Mouse (Mus musculus) MEL (cell line): Measurements from ENCODE around the gene Adamtsl1. TPM values are rescaled to one million over a fixed set of nuclear protein-coding genes. Genes with fewer than 3 reads are reported as not detected.

Source experiments
- DNase-seq: peaks from one replicate; pipeline ENCODE4 v3.0.0; 2011; ENCODE audit warnings: low read depth, low spot score
- H3K27ac ChIP-seq: 2 replicates; pipeline ENCODE4 v1.5.1; 2012; ENCODE audit warnings: low read depth, mild to moderate bottlenecking, control low read depth, low read length, moderate library complexity; ENCODE audit not compliant: control insufficient read depth
- H3K27me3 ChIP-seq, 2 experiments: fragments of 150-350 bp in 1 of 2; sonication (generic) in 1 of 2; 2 replicates each; pipeline ENCODE4 v1.6.1; 2012; ENCODE audit warnings: low read length in 2 of 2, mild to moderate bottlenecking in 2 of 2, improper control_type of control experiment in 1 of 2, moderate library complexity in 1 of 2; ENCODE audit not compliant: insufficient read depth in 2 of 2, control insufficient read depth in 1 of 2
- H3K36me3 ChIP-seq, 2 experiments: 2 replicates each; pipeline ENCODE4 v1.6.1; 2012 to 2014; ENCODE audit warnings: low read length in 2 of 2, improper control_type of control experiment in 1 of 2, inconsistent platforms in 1 of 2, mild to moderate bottlenecking in 1 of 2; ENCODE audit not compliant: insufficient read depth in 2 of 2, control insufficient read depth in 1 of 2
- H3K4me1 ChIP-seq, 2 experiments: fragments of 150-350 bp in 1 of 2; sonication (generic) in 1 of 2; 2 replicates each; pipeline ENCODE4 v1.6.1; 2012; ENCODE audit warnings: low read length in 2 of 2, improper control_type of control experiment in 1 of 2, mild to moderate bottlenecking in 1 of 2; ENCODE audit not compliant: insufficient read depth in 2 of 2, control insufficient read depth in 1 of 2
- H3K4me3 ChIP-seq, 2 experiments: fragments of 150-350 bp in 1 of 2; sonication (generic) in 1 of 2; 2 replicates each; pipeline ENCODE4 v1.5.1; 2012; ENCODE audit warnings: low read depth in 2 of 2, low read length in 2 of 2, mild to moderate bottlenecking in 2 of 2, moderate library complexity in 2 of 2, control low read depth in 1 of 2, improper control_type of control experiment in 1 of 2; ENCODE audit not compliant: control insufficient read depth in 1 of 2, insufficient read depth in 1 of 2
- H3K79me2 ChIP-seq: 2 replicates; pipeline ENCODE4 v1.6.1; 2012; ENCODE audit warnings: mild to moderate bottlenecking, low read length, moderate library complexity; ENCODE audit not compliant: control insufficient read depth, poor library complexity, insufficient read depth
- H3K9ac ChIP-seq: 2 replicates; pipeline ENCODE4 v1.6.1; 2012; ENCODE audit warnings: low read depth, mild to moderate bottlenecking, control low read depth, low read length, moderate library complexity; ENCODE audit not compliant: control insufficient read depth, poor library complexity, severe bottlenecking
- H3K9me3 ChIP-seq: fragments of 150-350 bp; sonication (generic); replicated peaks from 2 replicates; pipeline ENCODE4 v1.6.1; 2012; ENCODE audit warnings: mild to moderate bottlenecking, low read length, improper control_type of control experiment, moderate library complexity; ENCODE audit not compliant: insufficient read depth
- CTCF ChIP-seq, 3 experiments: IDR thresholded peaks in 2 of 3; conservative IDR thresholded peaks in 1 of 3; 2 replicates each; pipeline ENCODE4 v1.5.1; 2011 to 2012; ENCODE audit warnings: low read length in 3 of 3, low read depth in 2 of 3, mild to moderate bottlenecking in 2 of 3, improper control_type of control experiment in 1 of 3, inconsistent platforms in 1 of 3, mixed read lengths in 1 of 3, moderate library complexity in 1 of 3; ENCODE audit not compliant: control insufficient read depth in 1 of 3, insufficient read depth in 1 of 3, poor library complexity in 1 of 3, severe bottlenecking in 1 of 3
- EP300 ChIP-seq, 2 experiments: IDR thresholded peaks; 2 replicates each; pipeline ENCODE4 v1.6.1; 2011; ENCODE audit warnings: improper control_type of control experiment in 2 of 2, low read length in 2 of 2, low read depth in 1 of 2, mild to moderate bottlenecking in 1 of 2
- ETS1 ChIP-seq: IDR thresholded peaks from 2 replicates; pipeline ENCODE4 v1.6.1; 2012; ENCODE audit warnings: low read depth, mild to moderate bottlenecking, inconsistent platforms, low read length, improper control_type of control experiment, moderate library complexity
- GABPA ChIP-seq: IDR thresholded peaks from 2 replicates; pipeline ENCODE4 v1.6.1; 2012; ENCODE audit warnings: low read depth, mild to moderate bottlenecking, inconsistent platforms, low read length, improper control_type of control experiment, moderate library complexity
- GATA1 ChIP-seq: IDR thresholded peaks from 2 replicates; pipeline ENCODE4 v1.6.1; 2011; ENCODE audit warnings: low read depth, low read length, improper control_type of control experiment
- HCFC1 ChIP-seq: IDR thresholded peaks from 2 replicates; pipeline ENCODE4 v1.6.1; 2012; ENCODE audit warnings: low read depth, mild to moderate bottlenecking, inconsistent platforms, low read length, improper control_type of control experiment, moderate library complexity
- JUND ChIP-seq: IDR thresholded peaks from 2 replicates; pipeline ENCODE4 v1.6.1; 2011; ENCODE audit warnings: low read depth, mild to moderate bottlenecking, improper control_type of control experiment, low read length
- MAZ ChIP-seq: IDR thresholded peaks from 2 replicates; pipeline ENCODE4 v1.6.1; 2012; ENCODE audit warnings: low read depth, mild to moderate bottlenecking, inconsistent platforms, low read length, improper control_type of control experiment
- MXI1 ChIP-seq: IDR thresholded peaks from 2 replicates; pipeline ENCODE4 v1.6.1; 2011; ENCODE audit warnings: mild to moderate bottlenecking, low read depth, low read length, improper control_type of control experiment
- NELFE ChIP-seq: IDR thresholded peaks from 2 replicates; pipeline ENCODE4 v1.6.1; 2011; ENCODE audit warnings: low read depth, low read length, improper control_type of control experiment
- NRF1 ChIP-seq: IDR thresholded peaks from 2 replicates; pipeline ENCODE4 v1.6.1; 2014; ENCODE audit warnings: low read depth, mild to moderate bottlenecking, inconsistent platforms, low read length, improper control_type of control experiment, moderate library complexity; ENCODE audit not compliant: poor library complexity, insufficient read depth, severe bottlenecking
- POLR2AphosphoS5 ChIP-seq: IDR thresholded peaks from 2 replicates; pipeline ENCODE4 v1.6.1; 2012; ENCODE audit warnings: low read depth, borderline replicate concordance, mild to moderate bottlenecking, inconsistent platforms, low read length, moderate library complexity, mixed read lengths
- SIN3A ChIP-seq: IDR thresholded peaks from 2 replicates; pipeline ENCODE4 v1.6.1; 2012; ENCODE audit warnings: low read length, improper control_type of control experiment, inconsistent platforms
- TCF12 ChIP-seq: IDR thresholded peaks from 2 replicates; pipeline ENCODE4 v1.6.1; 2014; ENCODE audit warnings: low read depth, mild to moderate bottlenecking, inconsistent platforms, low read length, improper control_type of control experiment, moderate library complexity
- UBTF ChIP-seq: IDR thresholded peaks from 2 replicates; pipeline ENCODE4 v1.6.1; 2012; ENCODE audit warnings: low read depth, mild to moderate bottlenecking, inconsistent platforms, low read length, improper control_type of control experiment, moderate library complexity, borderline replicate concordance; ENCODE audit not compliant: insufficient read depth
- ZC3H11A ChIP-seq: IDR thresholded peaks from 2 replicates; pipeline ENCODE4 v1.6.1; 2012; ENCODE audit warnings: low read depth, mild to moderate bottlenecking, inconsistent platforms, low read length, improper control_type of control experiment
- ZKSCAN1 ChIP-seq: IDR thresholded peaks from 2 replicates; pipeline ENCODE4 v1.6.1; 2012; ENCODE audit warnings: low read depth, mild to moderate bottlenecking, inconsistent platforms, low read length, improper control_type of control experiment, moderate library complexity
- polyA plus RNA-seq, 2 experiments: library from polyadenylated mRNA; stranded (reverse) in 1 of 2; unstranded in 1 of 2; fragments of >175 nt in 1 of 2; fragments of >200 nt in 1 of 2; gene quantifications; 2 replicates each; pipeline versions ENCODE4 v1.2.1 to v1.2.4; 2012; ENCODE audit warnings: low replicate concordance in 2 of 2, low read depth in 1 of 2; ENCODE audit not compliant: insufficient read length in 2 of 2, insufficient read depth in 1 of 2, missing spikeins in 1 of 2
- total RNA-seq: library from RNA; depleted of rRNA; stranded (reverse); fragments of 300-350 nt; gene quantifications from 2 replicates; pipeline ENCODE4 v1.2.3, GENCODE M21; 2012

Adamtsl1 gene
- total and polyA plus RNA-seq, 3 experiments, result not detected

GRCm38 (mm10) chr4:86045448-86045847 lies 531.5 kb downstream of the Adamtsl1 start:
- H3K36me3 ChIP-seq, result no peaks in the 10 kb centered on the region
- no peak for TF ChIP-seq GABPA
- TF ChIP-seq TCF12, result no peak
- TF ChIP-seq ETS1, result no peak
- TF ChIP-seq ZC3H11A, result no peak
- no peak for TF ChIP-seq MXI1
- no peak for TF ChIP-seq JUND
- no peak for TF ChIP-seq NRF1
- TF ChIP-seq CTCF (IDR thresholded peaks at IDR 0.05 in 2 of 3, conservative IDR thresholded peaks at IDR 0.05 in 1 of 3; ENCODE audit: control insufficient read depth in 1 of 3, insufficient read depth in 1 of 3, low read depth in 2 of 3, low read length in 3 of 3, poor library complexity in 1 of 3, severe bottlenecking in 1 of 3), result no peak
- no peak for TF ChIP-seq EP300 (IDR thresholded peaks at IDR 0.05; ENCODE audit: low read depth in 1 of 2, low read length in 2 of 2)
- TF ChIP-seq UBTF, result no peak
- no peak for TF ChIP-seq NELFE
- no peak for TF ChIP-seq ZKSCAN1
- no peak for TF ChIP-seq MAZ
- no peak for TF ChIP-seq POLR2AphosphoS5
- TF ChIP-seq GATA1, result no peak
- H3K27ac ChIP-seq, result no peak overlapping the region

GRCm38 (mm10) chr4:86045876-86046275 lies 531.9 kb downstream of the Adamtsl1 start:
- no peak for DNase-seq
- Histone ChIP-seq H3K27ac (no peak overlapping the region), H3K36me3 (no peaks in the 10 kb centered on the region), H3K79me2 (no peaks in the 10 kb centered on the region), H3K4me1 (no peaks in the 10 kb centered on the region), H3K4me3 (no peak overlapping the region), H3K9me3 (no peaks in the 10 kb centered on the region), H3K9ac (no peak overlapping the region), H3K27me3 (no peaks in the 10 kb centered on the region)
- TF ChIP-seq GABPA, result no peak
- TF ChIP-seq SIN3A, result no peak
- no peak for TF ChIP-seq HCFC1
- no peak for TF ChIP-seq ZKSCAN1
- TF ChIP-seq ETS1, result no peak

More at GRCm38 (mm10) chr4:86045448-86045847, 531.5 kb downstream of the Adamtsl1 start:
- Histone ChIP-seq H3K9me3 (no peaks in the 10 kb centered on the region), H3K27me3 (no peaks in the 10 kb centered on the region), H3K4me3 (no peak overlapping the region), H3K4me1 (no peaks in the 10 kb centered on the region), H3K79me2 (no peaks in the 10 kb centered on the region), H3K9ac (no peak overlapping the region)
- no peak for DNase-seq
